22 mouse cellular contexts compared by ENCODE assay signal in the genomic region with DNA sequence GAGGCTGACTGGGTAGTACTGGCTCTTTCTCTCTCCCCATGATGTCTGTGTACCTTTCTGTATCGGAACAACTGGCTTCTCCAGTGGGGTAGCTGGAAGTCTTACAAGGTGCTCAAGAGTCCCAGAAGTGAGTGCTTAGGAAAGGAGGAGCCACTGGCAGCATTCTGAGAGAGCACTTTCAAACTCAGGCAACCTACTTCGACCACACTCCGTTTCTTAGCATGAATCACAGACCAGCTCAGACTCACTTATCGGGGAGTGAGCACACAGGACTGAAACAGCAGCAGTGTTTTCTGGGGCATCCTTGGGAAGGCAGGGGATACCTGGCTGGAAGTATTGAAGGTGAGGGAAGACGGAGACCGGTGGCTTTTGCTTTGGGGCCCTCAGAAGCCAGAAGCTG. TPM values are rescaled to one million over a fixed set of nuclear protein-coding genes. Genes with fewer than 3 reads are reported as not detected.
DNase-seq lines count a peak whose midpoint lies in the region; ATAC-seq and TF ChIP-seq lines count a peak whose summit lies in the region.
"Had no signal": no experiment of that assay in that cellular context is flagged by ENCODE, and none has a peak within 500 bp of the region (broad histone marks: within the 10 kb centered on the region; RNA-seq: fewer than 3 reads in every experiment).

No protein-coding gene starts in this region.

- no peak overlapping the region for H3K27ac ChIP-seq in lung, postnatal 0 days (ENCODE audit: low read length)
- H3K27ac ChIP-seq: embryonic facial prominence, embryonic 10.5 days; embryonic facial prominence, embryonic 12.5 days; forebrain, embryonic 13.5 days; forebrain, embryonic 15.5 days had no signal

- peak; percentile 64 for DNase-seq in lung, postnatal 0 days (ENCODE audit: low spot score)
- DNase-seq in lung, adult 18-20 months: no peak
- peak; percentile 52 for DNase-seq in 416B (ENCODE audit: low read depth)
- DNase-seq in urinary bladder, postnatal 10 days (ENCODE audit: low spot score): no peak
- no peak for DNase-seq in thymus, postnatal 4 days
- DNase-seq: adrenal gland, adult 8-10 months; adrenal gland, postnatal 14 days; adrenal gland, postnatal 36 days; cerebellum, adult 11-12 months; cerebellum, adult 2 months; cerebellum, adult 9-10 months; cerebellum, postnatal 10 days; cerebellum, postnatal 25 days; forebrain, postnatal 0 days had no signal

- TF ChIP-seq CTCF in lung, postnatal 0 days (IDR thresholded peaks at IDR 0.05): no peak

- no peak for TF ChIP-seq EP300 in lung, postnatal 0 days (IDR thresholded peaks at IDR 0.05)

- ATAC-seq in lung, postnatal 0 days: peak; percentile 65
- ATAC-seq: activated CD4-positive, CD25-positive, alpha-beta regulatory T cell, adult 4 months; forebrain, embryonic 13.5 days; forebrain, embryonic 15.5 days; forebrain, postnatal 0 days; Patski had no signal

- H3K9me3 ChIP-seq in lung, postnatal 0 days (ENCODE audit: low read length): no peaks in the 10 kb centered on the region
- H3K9me3 ChIP-seq: forebrain, embryonic 15.5 days had no signal

- H3K4me1 ChIP-seq in lung, postnatal 0 days (ENCODE audit: insufficient read depth, low read depth, low read length): no peaks in the 10 kb centered on the region
- H3K4me1 ChIP-seq: embryonic facial prominence, embryonic 10.5 days; embryonic facial prominence, embryonic 12.5 days; forebrain, embryonic 13.5 days; forebrain, embryonic 15.5 days had no signal

- no peaks in the 10 kb centered on the region for H3K36me3 ChIP-seq in lung, postnatal 0 days (ENCODE audit: insufficient read depth, low read length)
- H3K36me3 ChIP-seq: embryonic facial prominence, embryonic 10.5 days; embryonic facial prominence, embryonic 12.5 days; forebrain, embryonic 15.5 days had no signal

- H3K9ac ChIP-seq in lung, postnatal 0 days (replicated peaks; ENCODE audit: low read depth): no peak overlapping the region
- H3K9ac ChIP-seq: embryonic facial prominence, embryonic 12.5 days; forebrain, embryonic 13.5 days; forebrain, embryonic 15.5 days; forebrain, postnatal 0 days had no signal

- no peak overlapping the region for H3K4me3 ChIP-seq in lung, postnatal 0 days (ENCODE audit: low read depth, low read length)
- H3K4me3 ChIP-seq: embryonic facial prominence, embryonic 10.5 days; embryonic facial prominence, embryonic 12.5 days; forebrain, embryonic 13.5 days; forebrain, embryonic 15.5 days had no signal

- H3K27me3 ChIP-seq in lung, postnatal 0 days (replicated peaks; ENCODE audit: insufficient read depth, low read length): no peaks in the 10 kb centered on the region
- H3K27me3 ChIP-seq: embryonic facial prominence, embryonic 12.5 days; forebrain, embryonic 13.5 days; forebrain, embryonic 15.5 days; Patski had no signal

- no peak overlapping the region for H3K4me2 ChIP-seq in lung, postnatal 0 days (replicated peaks; ENCODE audit: low read depth, low read length)
- H3K4me2 ChIP-seq: embryonic facial prominence, embryonic 12.5 days; forebrain, embryonic 13.5 days; forebrain, embryonic 15.5 days had no signal

- WGBS in lung, postnatal 0 days: 77% methylated on average over 6 of the region's 6 CpGs

RNA-seq across cellular contexts. Expression of gene Haao, which starts 31.9 kb away (rescaled TPM):
- 1.1 and 1.6 TPM in 2 replicates for polyA plus RNA-seq in lung, postnatal 0 days (2015; fragmentation: Nextera tagmentation; extraction: Ambion mirVana)
- polyA plus RNA-seq: C2C12; embryonic facial prominence, embryonic 10.5 days; forebrain, embryonic 11.5 days; forebrain, embryonic 13.5 days; forebrain, embryonic 15.5 days; forebrain, postnatal 0 days; Patski had no signal

Comparison
In these comparisons a context has a peak if more than half of its experiments do, and no peak if none do; other contexts are left out.
1. DNase-seq: peak in lung, postnatal 0 days (single experiment) and 416B (single experiment); none in lung, adult 18-20 months (0 of 2), urinary bladder, postnatal 10 days (single experiment) and thymus, postnatal 4 days (single experiment).